Mouse (Mus musculus): Measurements from ENCODE around the gene Srrm3.

The Srrm3 gene

GRCm38 (mm10) chr5:135824517-135824916, 17.8 kb downstream of the Srrm3 start:
- DNase-seq: no peak

GRCm38 (mm10) chr5:135826225-135826624, 19.5 kb downstream of the Srrm3 start:
- no peak for DNase-seq

- no peak for DNase-seq
These were observed 22.7 kb downstream of the Srrm3 start for GRCm38 (mm10) chr5:135829381-135829780.

- DNase-seq: no peak
These were observed 26.0 kb downstream of the Srrm3 start for GRCm38 (mm10) chr5:135832729-135833128.

GRCm38 (mm10) chr5:135834769-135835491, 28.2 kb downstream of the Srrm3 start:
- peak; percentile 92 for DNase-seq

GRCm38 (mm10) chr5:135835492-135835858, 28.8 kb downstream of the Srrm3 start:
- peak; percentile 93 for DNase-seq

- DNase-seq: no peak
These were observed 29.3 kb downstream of the Srrm3 start for GRCm38 (mm10) chr5:135835981-135836380.

- DNase-seq: no peak
These were observed 35.0 kb downstream of the Srrm3 start for GRCm38 (mm10) chr5:135841651-135842050.

GRCm38 (mm10) chr5:135843418-135843817, 36.7 kb downstream of the Srrm3 start:
- DNase-seq: no peak

- DNase-seq: no peak
These were observed 39.1 kb downstream of the Srrm3 start for GRCm38 (mm10) chr5:135845676-135846320.

- DNase-seq: no peak
These were observed 40.8 kb downstream of the Srrm3 start for GRCm38 (mm10) chr5:135847460-135847859.

- no peak for DNase-seq
These were observed 41.2 kb downstream of the Srrm3 start for GRCm38 (mm10) chr5:135847881-135848280.

GRCm38 (mm10) chr5:135851024-135851423, 44.3 kb downstream of the Srrm3 start:
- no peak for DNase-seq

- no peak for DNase-seq
These were observed 44.8 kb downstream of the Srrm3 start for GRCm38 (mm10) chr5:135851481-135851880.

- no peak for DNase-seq
These were observed 45.7 kb downstream of the Srrm3 start for GRCm38 (mm10) chr5:135852421-135852820.

- DNase-seq: no peak
These were observed 47.0 kb downstream of the Srrm3 start for GRCm38 (mm10) chr5:135853731-135854130.

GRCm38 (mm10) chr5:135855156-135855555, 48.5 kb downstream of the Srrm3 start:
- peak; percentile 93 for DNase-seq

- DNase-seq: no peak
These were observed 60.0 kb downstream of the Srrm3 start for GRCm38 (mm10) chr5:135866662-135867061.

- DNase-seq: peak; percentile 86
These were observed 61.2 kb downstream of the Srrm3 start for GRCm38 (mm10) chr5:135867637-135868593.

GRCm38 (mm10) chr5:135868653-135869052, 62.0 kb downstream of the Srrm3 start:
- peak; percentile 87 for DNase-seq

GRCm38 (mm10) chr5:135869661-135870423, 63.2 kb downstream of the Srrm3 start:
- peak; percentile 90 for DNase-seq

- DNase-seq: no peak
These were observed 63.8 kb downstream of the Srrm3 start for GRCm38 (mm10) chr5:135870505-135870904.

- DNase-seq: peak; percentile 85
These were observed 66.3 kb downstream of the Srrm3 start for GRCm38 (mm10) chr5:135872996-135873395.
